Mouse (Mus musculus) hindbrain, embryonic 16.5 days (tissue): ENCODE results near the gene 1700017B05Rik. TPM values are rescaled to one million over a fixed set of nuclear protein-coding genes. Genes with fewer than 3 reads are reported as not detected.

ENCODE experiments used
- ATAC-seq: fragments of 200-750 bp; cut with Nextera tagmentation; 2 replicates; pipeline ENCODE4 v1.8.0; 2017; ENCODE audit warnings: moderate TSS enrichment, moderate library complexity
- H3K27ac ChIP-seq: fragments of 300-500 bp; sonication (generic); 2 replicates; pipeline ENCODE4 v1.5.1; 2014; ENCODE audit warnings: low read depth, mild to moderate bottlenecking, control low read depth, low read length, moderate library complexity
- H3K27me3 ChIP-seq: fragments of 300-500 bp; sonication (generic); replicated peaks from 2 replicates; pipeline ENCODE4 v1.6.1; 2014; ENCODE audit warnings: low read length; ENCODE audit not compliant: control insufficient read depth, insufficient read depth
- H3K36me3 ChIP-seq: fragments of 300-500 bp; sonication (generic); 2 replicates; pipeline ENCODE4 v1.6.1; 2014; ENCODE audit warnings: mild to moderate bottlenecking, low read length, moderate library complexity, mixed read lengths; ENCODE audit not compliant: control insufficient read depth, insufficient read depth
- H3K4me1 ChIP-seq: fragments of 300-500 bp; sonication (generic); 2 replicates; pipeline ENCODE4 v1.6.1; 2014; ENCODE audit warnings: low read depth, low read length; ENCODE audit not compliant: control insufficient read depth, insufficient read depth
- H3K4me2 ChIP-seq: fragments of 300-500 bp; sonication (generic); 2 replicates; pipeline ENCODE4 v1.6.1; 2014; ENCODE audit warnings: mild to moderate bottlenecking, low read length, control low read depth, moderate library complexity
- H3K4me3 ChIP-seq: fragments of 300-500 bp; sonication (generic); 2 replicates; pipeline ENCODE4 v1.5.1; 2014; ENCODE audit warnings: mild to moderate bottlenecking, low read length, control low read depth, moderate library complexity
- H3K9ac ChIP-seq: fragments of 300-500 bp; sonication (generic); 2 replicates; pipeline ENCODE4 v1.6.1; 2014; ENCODE audit warnings: low read depth, mild to moderate bottlenecking, control low read depth, low read length, moderate library complexity
- H3K9me3 ChIP-seq: fragments of 300-500 bp; sonication (generic); 2 replicates; pipeline ENCODE4 v1.6.1; 2014; ENCODE audit warnings: mild to moderate bottlenecking, low read length, moderate library complexity; ENCODE audit not compliant: control insufficient read depth
- WGBS: fragments of 180-500 bp; shearing (Covaris S2); extraction: QIAGEN DNeasy Blood & Tissue Kit; methylation state at CpG from one replicate; pipeline ENCODE4 v1.1.7; 2014; 5-methylcytosine and 5-hydroxymethylcytosine counted together
- polyA plus RNA-seq: library from polyadenylated mRNA; unstranded; fragments of >200 nt; fragmentation: Nextera tagmentation; extraction: Ambion mirVana; gene quantifications from 2 replicates; pipeline ENCODE4 v1.2.1, GENCODE M21; 2015

1700017B05Rik gene
- polyA plus RNA-seq, 1 experiment from 2014 or later, result 3.9 TPM

DNA sequence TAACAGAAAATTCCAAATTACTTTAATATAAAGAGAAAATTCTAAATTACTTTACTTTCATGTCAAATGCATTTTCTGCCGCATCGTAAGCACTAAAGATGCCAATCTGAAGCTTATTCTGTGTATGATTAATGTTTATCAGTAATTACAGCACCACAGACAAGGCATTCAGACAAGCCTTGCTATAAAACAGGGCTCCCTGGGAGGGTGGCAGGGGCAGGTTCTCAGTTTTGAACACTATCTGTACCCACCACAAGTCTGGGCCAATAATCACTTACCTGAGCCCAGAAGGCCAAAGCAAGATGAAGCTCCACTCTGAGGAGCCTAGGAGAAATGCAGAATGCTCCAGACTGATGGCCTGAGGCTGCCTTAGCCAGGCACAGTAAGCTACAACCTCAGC is 35.5 kb upstream of the 1700017B05Rik start:
- no peaks in the 10 kb centered on the region for H3K36me3 ChIP-seq
- ATAC-seq, result no peak
- no peak overlapping the region for H3K9ac ChIP-seq

DNA sequence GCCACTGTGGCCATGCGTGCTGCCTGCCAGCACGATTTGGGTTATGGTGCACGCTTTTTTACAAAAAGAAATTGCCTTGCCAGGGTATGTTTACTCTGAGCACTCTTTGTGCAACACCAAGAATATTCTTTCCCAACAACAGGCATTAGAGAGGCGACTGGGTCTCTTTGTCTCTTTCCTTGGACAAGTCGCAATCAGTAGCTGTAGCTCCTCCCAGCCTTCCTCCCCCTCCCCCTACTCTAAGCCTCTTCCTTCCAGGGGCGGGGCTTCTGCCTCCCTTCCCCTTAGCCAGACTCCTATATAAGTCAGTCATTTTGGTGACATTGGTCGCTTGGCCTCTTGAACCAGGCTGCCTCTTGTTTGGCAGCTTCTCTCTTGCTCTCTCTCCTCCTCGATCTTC is 33.9 kb upstream of the 1700017B05Rik start:
- H3K27me3 ChIP-seq, result no peaks in the 10 kb centered on the region
- H3K36me3 ChIP-seq, result no peaks in the 10 kb centered on the region
- WGBS, result 63% methylated on average over 8 of the region's 8 CpGs
- no peak overlapping the region for H3K9ac ChIP-seq
- H3K4me1 ChIP-seq, result no peaks in the 10 kb centered on the region
- H3K4me2 ChIP-seq, result no peak overlapping the region
- H3K9me3 ChIP-seq, result peaks cover 3% of the 10 kb centered on the region; the same call in 1 of the 2 replicates
- no peak overlapping the region for H3K27ac ChIP-seq
- ATAC-seq, result no peak
- no peak overlapping the region for H3K4me3 ChIP-seq

More for the DNA sequence above, 35.5 kb upstream of the 1700017B05Rik start:
- WGBS, result 94% methylated on average over 2 of the region's 2 CpGs
- Histone ChIP-seq H3K4me1 (no peaks in the 10 kb centered on the region), H3K4me2 (no peak overlapping the region), H3K4me3 (no peak overlapping the region), H3K9me3 (peaks cover 3% of the 10 kb centered on the region; the same call in 1 of the 2 replicates), H3K27me3 (no peaks in the 10 kb centered on the region), H3K27ac (no peak overlapping the region)

- H3K4me3 ChIP-seq, result no peak overlapping the region
- H3K27me3 ChIP-seq, result no peaks in the 10 kb centered on the region
- no peaks in the 10 kb centered on the region for H3K36me3 ChIP-seq
- H3K4me2 ChIP-seq, result no peak overlapping the region
- H3K9me3 ChIP-seq, result peaks cover 3% of the 10 kb centered on the region; the same call in 1 of the 2 replicates
- 85% methylated on average over 3 of the region's 3 CpGs for whole genome bisulfite sequencing
- no peaks in the 10 kb centered on the region for H3K4me1 ChIP-seq
- ATAC-seq, result no peak
- no peak overlapping the region for H3K27ac ChIP-seq
- H3K9ac ChIP-seq, result no peak overlapping the region
These were observed 33.3 kb upstream of the 1700017B05Rik start for GRCm38 (mm10) chr9:57295666-57296065.

DNA sequence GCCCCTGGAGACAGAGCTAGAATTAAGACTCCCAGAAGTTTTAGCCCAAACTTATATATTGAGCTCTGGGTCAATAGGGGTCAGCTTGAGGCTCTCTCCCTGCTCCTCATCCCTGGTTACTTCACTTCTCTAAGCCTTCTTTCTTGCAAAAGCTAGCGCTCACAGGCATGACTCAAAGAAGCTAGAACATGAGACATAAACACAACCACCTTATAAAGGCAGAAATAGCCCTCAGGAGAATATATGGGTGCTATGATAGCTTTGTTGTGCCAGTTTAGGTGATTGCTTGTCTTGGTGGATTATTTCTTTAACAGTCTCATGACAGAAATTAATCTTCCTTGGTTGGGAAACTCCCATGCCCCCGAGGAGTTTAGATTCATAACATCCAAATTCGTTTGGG is 32.5 kb upstream of the 1700017B05Rik start:
- no peak overlapping the region for H3K4me3 ChIP-seq
- H3K4me2 ChIP-seq, result no peak overlapping the region
- no peaks in the 10 kb centered on the region for H3K27me3 ChIP-seq
- H3K36me3 ChIP-seq, result no peaks in the 10 kb centered on the region
- ATAC-seq, result no peak
- 81% methylated on average over 3 of the region's 3 CpGs for WGBS
- H3K9ac ChIP-seq, result no peak overlapping the region
- peaks cover 3% of the 10 kb centered on the region; the same call in 1 of the 2 replicates for H3K9me3 ChIP-seq
- no peaks in the 10 kb centered on the region for H3K4me1 ChIP-seq
- H3K27ac ChIP-seq, result no peak overlapping the region

- H3K4me1 ChIP-seq, result no peaks in the 10 kb centered on the region
- 90% methylated on average over 6 of the region's 6 CpGs for WGBS
These were observed 24.8 kb upstream of the 1700017B05Rik start for GRCm38 (mm10) chr9:57287183-57287582.

GRCm38 (mm10) chr9:57283311-57283710 is 20.9 kb upstream of the 1700017B05Rik start:
- no peaks in the 10 kb centered on the region for H3K9me3 ChIP-seq
- peaks cover 7% of the 10 kb centered on the region for H3K4me1 ChIP-seq
- H3K9ac ChIP-seq, result no peak overlapping the region
- no peak overlapping the region for H3K4me2 ChIP-seq
- H3K36me3 ChIP-seq, result no peaks in the 10 kb centered on the region
- 74% methylated on average over 4 of the region's 4 CpGs for WGBS
- no peaks in the 10 kb centered on the region for H3K27me3 ChIP-seq
- no peak overlapping the region for H3K27ac ChIP-seq
- no peak for ATAC-seq
- H3K4me3 ChIP-seq, result no peak overlapping the region

More at GRCm38 (mm10) chr9:57287183-57287582, 24.8 kb upstream of the 1700017B05Rik start:
- no peaks in the 10 kb centered on the region for H3K27me3 ChIP-seq
- no peaks in the 10 kb centered on the region for H3K36me3 ChIP-seq
- no peak overlapping the region for H3K4me2 ChIP-seq
- no peak overlapping the region for H3K27ac ChIP-seq
- ATAC-seq, result no peak
- H3K9ac ChIP-seq, result no peak overlapping the region
- H3K9me3 ChIP-seq, result no peaks in the 10 kb centered on the region
- H3K4me3 ChIP-seq, result no peak overlapping the region

GRCm38 (mm10) chr9:57282686-57283085 is 20.3 kb upstream of the 1700017B05Rik start:
- Histone ChIP-seq H3K9ac (no peak overlapping the region), H3K27ac (no peak overlapping the region), H3K9me3 (no peaks in the 10 kb centered on the region), H3K4me3 (no peak overlapping the region), H3K4me2 (no peak overlapping the region), H3K4me1 (peaks cover 7% of the 10 kb centered on the region), H3K27me3 (no peaks in the 10 kb centered on the region), H3K36me3 (no peaks in the 10 kb centered on the region)
- ATAC-seq, result no peak
- WGBS, result 83% methylated on average over 3 of the region's 3 CpGs

- ATAC-seq, result peak; percentile 69
- Histone ChIP-seq H3K9me3 (no peaks in the 10 kb centered on the region), H3K9ac (peak overlapping the region; percentile 36; the same call in 1 of the 2 replicates), H3K27ac (no peak overlapping the region), H3K36me3 (no peaks in the 10 kb centered on the region), H3K27me3 (no peaks in the 10 kb centered on the region), H3K4me3 (peak overlapping the region; percentile 25; the same call in 1 of the 2 replicates), H3K4me1 (peaks cover 7% of the 10 kb centered on the region), H3K4me2 (peak overlapping the region; percentile 58)
- WGBS, result 10% methylated on average over 20 of the region's 20 CpGs
These were observed 19.1 kb upstream of the 1700017B05Rik start for GRCm38 (mm10) chr9:57281549-57281948.

GRCm38 (mm10) chr9:57279441-57279840 is 17.0 kb upstream of the 1700017B05Rik start:
- Histone ChIP-seq H3K4me1 (peaks cover 7% of the 10 kb centered on the region), H3K9me3 (no peaks in the 10 kb centered on the region), H3K4me2 (no peak overlapping the region), H3K4me3 (no peak overlapping the region), H3K9ac (no peak overlapping the region), H3K36me3 (no peaks in the 10 kb centered on the region), H3K27me3 (no peaks in the 10 kb centered on the region), H3K27ac (no peak overlapping the region)
- no peak for ATAC-seq
- WGBS, result 65% methylated on average over 4 of the region's 4 CpGs

DNA sequence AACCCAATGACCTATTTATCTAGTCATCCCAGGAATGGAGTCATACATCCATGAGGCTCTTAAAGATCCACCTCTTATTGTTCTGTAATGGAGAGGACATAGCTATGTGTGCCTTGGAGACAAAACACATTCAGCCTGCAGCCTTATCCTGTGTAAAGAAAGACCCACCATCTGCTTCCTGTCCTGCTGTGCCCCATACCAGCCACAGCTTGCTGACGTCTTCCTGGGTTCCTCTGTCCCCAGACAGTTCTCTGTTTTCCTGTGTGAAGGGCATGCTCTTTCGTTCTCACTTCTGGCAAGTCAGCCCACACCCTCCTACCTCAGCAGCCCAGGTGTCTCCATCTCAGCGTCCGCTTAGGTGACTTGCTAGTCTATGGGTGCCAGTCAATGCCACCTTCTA is 15.9 kb upstream of the 1700017B05Rik start:
- no peak overlapping the region for H3K4me3 ChIP-seq
- H3K9me3 ChIP-seq, result no peaks in the 10 kb centered on the region
- no peaks in the 10 kb centered on the region for H3K27me3 ChIP-seq
- H3K4me2 ChIP-seq, result no peak overlapping the region
- no peak overlapping the region for H3K27ac ChIP-seq
- H3K9ac ChIP-seq, result no peak overlapping the region
- H3K36me3 ChIP-seq, result no peaks in the 10 kb centered on the region
- ATAC-seq, result no peak
- WGBS, result 71% methylated on average over 4 of the region's 4 CpGs
- peaks cover 7% of the 10 kb centered on the region for H3K4me1 ChIP-seq
